Mouse (Mus musculus) heart, adult 18-20 months (tissue): ENCODE data around the gene Prkg1. TPM values are rescaled to one million over a fixed set of nuclear protein-coding genes. Genes with fewer than 3 reads are reported as not detected.

Experiments
- DNase-seq, 2 experiments: peaks; one replicate each; pipeline ENCODE4 v3.0.0; 2021 to 2022; ENCODE audit warnings: mixed read lengths in 1 of 2
- total RNA-seq, 2 experiments: library from RNA; stranded (reverse); gene quantifications; 2 replicates each; pipeline ENCODE4 v1.2.3; 2021

The Prkg1 gene
- total RNA-seq, 2 experiments from 2014 or later = 11.2 to 11.5 TPM

DNA sequence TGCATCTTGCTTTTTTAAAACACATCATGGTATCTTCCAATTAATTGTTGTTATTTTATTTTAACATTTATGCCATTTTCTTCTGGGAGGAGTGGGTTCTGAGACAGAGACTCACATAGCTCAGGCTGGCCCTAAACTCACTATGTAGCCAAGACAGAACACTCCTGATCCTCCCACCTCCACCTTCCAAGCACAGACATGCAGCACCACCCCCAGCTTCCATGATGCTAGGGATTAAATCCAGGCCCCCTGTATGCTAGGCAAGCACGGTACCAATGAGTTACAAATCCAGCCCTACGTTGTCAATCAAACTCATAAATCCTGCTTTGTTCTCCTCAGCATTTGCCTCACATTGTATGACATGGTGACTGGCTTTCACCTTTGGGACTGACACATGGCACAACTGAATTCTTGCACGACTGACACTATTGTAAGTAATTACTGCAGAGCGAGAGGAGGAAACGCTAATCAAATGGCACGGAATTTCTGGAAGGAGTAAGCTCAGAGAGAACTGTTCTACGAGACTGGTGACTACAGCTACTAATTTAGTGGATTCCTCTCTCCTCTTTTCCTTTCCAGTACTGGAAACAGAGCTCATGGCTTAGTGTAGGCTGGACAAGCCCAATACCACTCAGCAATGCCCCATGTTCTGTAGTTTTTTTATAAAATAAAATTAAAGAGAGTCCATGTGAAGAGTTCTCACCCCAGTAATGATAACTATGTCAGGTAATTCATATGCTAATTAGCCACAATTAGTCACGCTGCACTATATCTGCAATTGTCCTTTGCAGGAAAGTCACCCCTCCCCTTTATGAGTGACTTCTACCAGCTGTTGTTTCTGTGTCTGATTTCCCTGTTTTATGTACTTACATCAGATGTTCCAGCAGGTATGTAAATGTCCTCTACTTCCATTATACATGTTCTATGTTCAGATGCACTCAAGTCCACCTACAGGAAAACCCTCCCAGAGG is 133.6 kb downstream of the Prkg1 start:
- no peak for DNase-seq

DNA sequence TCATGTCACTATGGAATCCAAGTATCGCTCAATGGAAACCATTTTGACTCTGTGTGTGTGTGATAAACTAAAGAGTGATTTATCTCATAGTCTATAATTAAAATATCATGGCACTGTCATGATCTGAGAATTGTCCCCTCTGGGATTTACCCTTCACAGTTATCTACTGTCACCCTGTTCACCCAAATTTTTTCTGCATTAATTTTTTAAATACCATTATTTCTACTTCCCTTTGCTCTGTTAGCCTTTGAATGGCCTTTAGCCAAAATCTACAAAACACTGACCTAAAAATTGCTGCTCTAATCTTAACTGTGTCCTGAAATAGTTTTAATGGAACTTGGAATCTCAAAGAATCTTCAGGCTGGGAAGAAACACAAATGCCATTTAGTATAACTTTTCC is 143.1 kb downstream of the Prkg1 start:
- DNase-seq = peak in 1 of 2 experiments; percentile 9

DNA sequence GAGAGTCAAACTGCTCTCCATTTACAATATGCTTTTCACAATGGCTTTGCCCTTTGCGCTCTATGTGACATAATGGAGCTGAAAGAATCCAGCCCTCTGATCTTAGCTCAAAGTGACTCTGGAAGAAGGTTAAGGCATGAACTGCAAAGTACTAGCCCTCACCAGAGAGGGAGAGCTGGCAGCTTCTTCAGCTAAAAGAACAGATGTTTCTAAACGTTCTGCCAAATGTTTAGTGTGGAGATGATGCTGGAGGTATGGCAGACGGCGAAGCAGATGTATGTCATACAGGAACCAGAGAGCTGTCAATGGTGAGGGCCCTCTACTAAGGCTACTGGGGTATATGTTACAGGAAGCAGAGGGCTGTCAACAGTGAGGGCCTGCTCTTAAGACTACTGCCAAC is 148.0 kb downstream of the Prkg1 start:
- no peak for DNase-seq

DNA sequence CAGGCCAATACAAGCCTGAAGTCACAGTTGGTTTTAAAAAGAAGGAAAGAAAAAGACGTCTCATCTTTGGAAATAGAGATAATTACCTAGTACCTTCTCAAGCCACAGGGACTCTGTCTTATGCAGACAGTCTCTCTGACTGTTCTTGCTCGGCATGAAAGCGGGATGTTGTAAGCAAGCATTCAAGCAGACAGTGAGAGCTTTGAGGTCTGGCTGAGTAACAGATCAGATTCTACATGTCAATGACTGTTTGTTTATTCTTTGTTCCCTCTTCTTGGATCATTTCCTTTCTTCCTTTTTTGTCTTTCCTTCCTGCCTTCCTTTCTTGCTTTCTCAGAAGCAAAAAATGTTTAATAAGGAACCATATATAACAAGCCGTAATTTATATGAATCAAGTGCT is 148.7 kb downstream of the Prkg1 start:
- no peak for DNase-seq

DNA sequence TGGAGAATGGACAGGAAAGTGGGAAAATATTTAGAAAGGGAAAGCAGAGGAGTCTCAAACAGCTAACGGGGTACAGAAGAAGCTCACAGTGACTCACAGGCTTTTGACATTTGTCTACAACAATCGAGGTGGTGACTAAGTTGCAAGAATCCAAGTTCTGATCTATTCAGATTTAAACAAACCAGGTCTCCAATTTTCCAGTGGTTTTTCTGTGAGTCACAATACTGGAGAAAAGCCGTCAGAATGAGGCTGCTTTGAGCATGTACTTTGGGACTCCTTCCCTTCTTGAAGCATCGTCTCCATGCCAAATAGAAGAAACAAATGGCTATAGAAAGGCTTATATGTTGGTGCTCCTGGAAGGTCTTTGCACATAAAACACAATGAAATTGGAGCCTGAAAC is 151.7 kb downstream of the Prkg1 start:
- no peak for DNase-seq

DNA sequence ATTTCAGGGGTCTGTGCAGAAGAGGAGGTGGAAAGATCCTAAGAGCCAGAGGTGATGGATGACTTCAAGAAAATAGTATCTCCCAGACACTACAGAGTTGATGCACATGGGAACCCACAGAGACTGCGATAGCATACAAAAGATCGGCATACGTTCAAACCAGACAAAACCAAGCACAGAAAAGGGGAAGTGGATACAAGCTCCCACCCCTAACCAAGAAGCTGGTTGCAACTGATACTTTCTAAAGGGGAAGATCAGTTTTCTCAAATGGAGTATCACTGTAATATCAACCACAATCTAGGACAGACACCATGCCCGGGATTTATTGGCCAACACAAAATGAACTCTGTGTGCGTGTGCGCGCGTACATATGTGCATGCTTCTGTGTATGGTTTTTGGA is 162.3 kb downstream of the Prkg1 start:
- DNase-seq = no peak

DNA sequence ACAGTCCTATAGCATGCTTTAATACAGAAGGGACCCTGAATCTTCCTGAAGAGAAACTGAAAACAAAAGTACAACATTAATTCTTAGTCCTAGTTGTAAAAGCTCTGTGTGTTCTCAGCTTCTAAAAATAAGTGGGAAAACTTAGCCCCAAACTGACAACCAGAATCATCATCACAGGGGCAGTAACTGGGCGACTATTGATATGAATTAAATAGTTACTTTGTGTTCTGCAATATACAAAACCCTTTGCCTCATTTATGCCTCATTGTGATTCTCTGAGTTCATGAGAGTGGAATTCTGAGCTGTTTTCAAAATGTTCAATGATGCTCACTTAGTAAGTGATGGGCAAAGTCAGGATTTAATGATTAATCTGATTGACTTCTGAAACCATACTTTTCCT is 170.8 kb downstream of the Prkg1 start:
- DNase-seq = no peak

DNA sequence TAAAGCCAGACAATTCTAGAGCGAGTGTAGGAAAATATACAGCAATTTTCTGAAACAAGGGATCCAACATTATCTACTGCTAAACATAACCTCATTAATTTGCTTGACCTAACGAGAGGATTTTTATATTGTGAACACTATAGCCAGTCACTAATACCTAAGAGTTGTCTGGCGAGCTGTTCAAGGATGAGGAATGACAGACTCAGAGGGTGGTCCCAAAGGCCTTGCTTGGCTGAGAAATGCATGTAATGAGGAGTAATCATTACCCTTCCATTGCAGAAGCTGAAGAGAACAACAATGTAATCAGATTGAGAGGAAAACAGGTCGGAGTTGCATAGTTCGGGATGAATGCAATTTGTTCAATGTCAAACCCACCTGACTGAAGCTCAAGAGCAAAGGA is 174.1 kb downstream of the Prkg1 start:
- DNase-seq = no peak

DNA sequence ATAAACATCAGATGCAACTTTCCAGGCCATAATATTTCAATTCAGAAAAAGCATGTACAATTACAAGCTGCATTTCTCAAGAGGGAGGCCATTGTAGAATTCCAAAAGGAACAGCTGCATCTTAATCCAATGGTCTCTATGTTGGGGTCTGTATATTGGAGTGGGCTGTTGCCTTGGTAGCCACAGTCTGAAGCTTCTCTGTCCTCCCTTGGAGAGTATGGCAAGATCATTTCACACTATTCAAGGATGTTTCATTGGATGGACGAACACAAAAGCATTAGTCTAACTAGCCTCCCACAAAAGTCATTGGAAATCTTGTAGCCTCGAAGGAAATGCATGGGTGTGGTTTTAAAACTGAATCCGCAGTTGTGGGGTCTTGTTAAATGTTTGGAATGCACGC is 187.7 kb downstream of the Prkg1 start:
- no peak for DNase-seq

DNA sequence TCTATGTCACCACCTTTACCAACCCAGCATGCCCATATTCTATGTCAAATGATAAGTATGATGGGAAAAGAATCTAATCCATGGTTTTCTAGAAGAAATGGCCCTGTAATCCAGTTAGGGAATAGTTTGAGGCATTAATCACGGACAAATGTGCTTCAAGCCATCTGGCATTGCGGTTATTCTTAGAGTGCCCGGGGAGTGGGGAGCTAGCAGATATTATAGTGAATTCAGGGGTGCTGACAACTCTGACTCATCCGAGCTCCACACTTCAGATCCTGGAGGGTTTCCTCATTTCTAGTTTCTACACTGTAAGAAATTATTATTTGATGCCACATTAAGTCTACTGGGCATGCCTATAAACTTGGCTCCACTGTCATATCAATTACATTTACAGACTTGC is 200.5 kb downstream of the Prkg1 start:
- DNase-seq = no peak

DNA sequence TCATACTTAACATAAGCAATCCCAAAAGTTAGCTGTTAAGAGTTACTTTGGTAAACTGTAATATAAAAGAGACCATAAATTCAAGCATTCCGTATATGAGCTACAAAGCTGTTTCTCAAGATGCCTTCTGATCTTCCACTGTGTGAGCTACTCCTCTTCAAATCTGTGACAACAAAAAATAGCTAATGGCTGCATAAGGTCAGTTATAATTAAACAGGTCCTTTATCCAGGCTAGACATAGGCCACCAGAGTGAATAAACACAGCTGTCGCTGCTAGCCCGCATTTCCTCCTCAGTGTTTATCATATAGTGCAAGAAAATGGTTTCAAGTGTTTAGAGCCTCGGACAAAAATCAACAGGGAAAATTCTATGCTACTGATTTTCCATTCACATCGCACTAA is 218.8 kb downstream of the Prkg1 start:
- DNase-seq = no peak

DNA sequence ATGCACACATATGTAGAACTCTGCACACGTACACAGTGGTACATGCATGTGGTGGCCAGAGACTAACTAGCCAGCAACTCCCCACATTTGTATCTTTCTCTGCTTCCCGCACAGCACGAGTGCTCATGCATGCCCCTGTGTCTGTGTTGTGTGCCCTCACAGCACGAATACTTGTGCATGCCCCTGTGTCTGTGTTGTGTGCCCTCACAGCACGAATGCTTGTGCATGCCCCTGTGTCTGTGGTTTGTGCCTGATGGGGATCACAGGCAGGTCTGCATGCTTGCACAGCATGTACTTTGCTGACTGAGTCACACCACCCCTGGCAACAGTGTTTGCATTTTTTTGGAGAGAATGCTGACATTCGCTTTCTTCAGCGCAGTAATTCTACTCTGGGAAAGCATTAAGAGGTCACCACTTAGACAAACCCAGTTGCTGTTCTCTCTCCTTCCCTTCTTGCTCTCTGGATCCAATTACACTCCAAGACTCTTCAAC is 233.5 kb downstream of the Prkg1 start:
- DNase-seq = peak; percentile 22 to 36

DNA sequence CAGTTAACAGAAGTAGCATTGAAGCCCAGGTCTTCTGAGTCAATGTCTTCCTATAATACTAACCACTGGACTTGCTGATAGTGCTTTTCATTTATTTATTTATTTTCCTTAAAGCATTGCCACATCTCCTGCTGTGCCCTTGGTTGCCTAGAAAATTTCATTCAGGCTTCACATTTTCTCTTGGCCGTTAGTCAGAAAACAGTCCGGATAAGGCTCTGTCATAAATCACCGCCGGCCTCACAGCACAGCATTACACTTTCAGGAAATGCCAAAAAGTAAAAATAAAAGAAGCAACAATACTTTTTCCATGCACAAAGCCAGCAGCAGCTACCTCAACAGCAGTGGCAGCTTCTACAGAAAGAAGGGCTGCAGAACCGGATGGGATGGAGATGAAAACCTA is 234.2 kb downstream of the Prkg1 start:
- DNase-seq = peak; percentile 14 to 15

DNA sequence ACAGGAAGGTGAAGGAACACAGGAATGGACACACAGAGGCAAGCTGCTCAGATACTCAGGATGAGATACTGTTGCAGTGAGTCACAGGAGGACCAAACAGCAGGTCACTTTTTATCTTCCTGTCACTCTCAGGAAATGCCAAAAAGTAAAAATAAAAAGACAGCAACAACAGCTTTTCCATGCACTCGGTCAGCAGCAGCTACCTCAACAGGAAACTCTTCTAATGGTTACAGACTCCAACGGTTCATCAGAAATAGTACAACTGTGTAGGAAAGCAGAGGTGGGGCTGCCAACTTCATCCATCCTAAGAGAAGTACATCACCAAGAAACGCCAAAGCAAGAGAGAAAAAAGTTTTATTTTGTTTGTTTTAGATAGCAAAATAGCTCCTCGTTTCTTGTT is 234.9 kb downstream of the Prkg1 start:
- DNase-seq = no peak

DNA sequence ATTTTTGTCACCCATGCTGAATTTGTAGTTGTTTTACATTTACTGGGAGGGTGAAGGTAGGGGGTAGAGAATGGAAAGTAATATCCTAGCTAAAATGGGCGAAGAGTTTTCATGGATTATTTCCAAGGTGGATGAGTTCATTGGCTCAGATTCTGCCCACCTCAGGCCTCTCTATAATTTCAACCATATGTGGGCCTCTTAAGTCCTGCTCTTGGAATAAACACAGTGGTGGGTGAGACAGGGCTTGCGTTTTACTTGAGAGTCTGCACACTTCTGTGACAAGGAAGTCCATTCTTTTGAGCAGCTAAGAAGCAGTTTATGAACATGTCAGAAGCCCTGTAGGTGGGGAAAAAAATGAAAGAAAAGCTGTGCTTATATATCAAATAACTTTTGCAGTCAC is 250.3 kb downstream of the Prkg1 start:
- no peak for DNase-seq

DNA sequence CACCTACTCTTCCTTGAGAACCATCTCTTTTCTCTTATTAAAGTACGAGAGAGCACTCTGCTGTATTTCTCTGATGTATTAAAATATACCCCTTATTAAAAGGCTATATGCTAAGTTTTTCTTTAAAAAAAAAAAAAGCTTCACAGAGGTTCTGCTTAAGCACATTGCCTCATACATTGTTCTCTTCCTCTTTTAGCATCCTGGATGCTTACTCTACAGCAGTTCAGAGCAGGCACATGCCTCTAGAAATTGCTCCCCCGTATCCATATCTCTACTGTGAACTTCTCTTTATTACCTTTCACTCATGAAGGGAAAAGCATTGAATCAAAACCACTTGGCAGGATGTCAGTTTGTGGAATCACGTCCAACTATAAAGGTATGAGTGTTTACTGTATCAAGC is 257.0 kb downstream of the Prkg1 start:
- DNase-seq = no peak

DNA sequence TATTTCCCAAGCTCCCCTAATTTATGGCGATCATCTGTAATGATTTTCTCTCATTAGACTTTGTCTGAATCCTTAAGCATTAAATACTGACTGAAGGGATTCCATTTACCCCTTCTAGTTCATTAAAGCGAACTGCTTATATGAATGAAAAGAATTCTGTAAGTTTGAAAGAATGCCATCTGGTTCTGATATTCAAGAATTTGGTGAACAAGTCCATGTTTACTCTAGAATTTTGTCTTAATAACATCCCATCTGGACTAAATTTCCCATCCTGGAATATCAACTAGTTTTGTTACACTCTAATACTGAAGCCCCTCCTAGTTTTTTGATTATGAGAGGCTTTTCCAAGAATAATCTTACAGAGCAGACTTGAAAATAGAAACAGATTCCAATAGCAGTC is 258.5 kb downstream of the Prkg1 start:
- no peak for DNase-seq

DNA sequence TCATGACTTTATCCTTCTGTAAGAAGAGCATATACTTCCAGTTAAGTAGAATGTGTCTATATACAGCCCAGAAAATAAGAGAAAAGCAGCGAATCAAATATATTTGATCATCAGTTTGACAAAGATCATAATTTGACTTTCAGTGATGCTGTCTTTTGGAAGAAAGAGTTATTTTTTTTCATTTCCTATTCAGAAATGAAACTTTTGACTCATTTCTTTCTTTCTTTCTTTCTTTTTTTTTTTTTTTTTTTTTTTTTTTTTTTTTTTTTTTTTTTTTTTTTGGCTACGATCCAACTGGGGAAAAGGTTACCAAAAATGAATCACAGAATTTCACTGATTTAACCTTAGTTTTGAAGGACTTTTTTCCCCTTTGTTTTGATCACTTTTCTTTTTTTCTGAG is 259.8 kb downstream of the Prkg1 start:
- no peak for DNase-seq

DNA sequence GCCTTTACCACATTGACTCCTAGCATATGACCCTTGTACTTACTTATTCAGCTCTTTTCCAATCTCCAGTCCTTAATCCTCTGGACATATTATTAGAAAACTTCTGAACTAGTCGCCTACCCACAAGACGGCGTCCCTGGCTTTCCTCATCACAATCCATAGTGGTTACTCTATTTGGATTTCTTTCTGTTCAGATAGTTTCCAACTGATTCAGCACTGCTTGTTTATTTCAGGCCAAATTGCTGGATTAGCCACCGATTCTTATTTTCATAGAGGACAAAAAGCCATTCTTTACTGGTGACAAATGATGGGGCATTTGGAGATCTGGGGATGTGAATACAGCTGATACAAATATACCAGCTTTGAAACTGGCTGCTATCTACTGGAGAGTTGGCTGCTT is 267.4 kb downstream of the Prkg1 start:
- DNase-seq = no peak

DNA sequence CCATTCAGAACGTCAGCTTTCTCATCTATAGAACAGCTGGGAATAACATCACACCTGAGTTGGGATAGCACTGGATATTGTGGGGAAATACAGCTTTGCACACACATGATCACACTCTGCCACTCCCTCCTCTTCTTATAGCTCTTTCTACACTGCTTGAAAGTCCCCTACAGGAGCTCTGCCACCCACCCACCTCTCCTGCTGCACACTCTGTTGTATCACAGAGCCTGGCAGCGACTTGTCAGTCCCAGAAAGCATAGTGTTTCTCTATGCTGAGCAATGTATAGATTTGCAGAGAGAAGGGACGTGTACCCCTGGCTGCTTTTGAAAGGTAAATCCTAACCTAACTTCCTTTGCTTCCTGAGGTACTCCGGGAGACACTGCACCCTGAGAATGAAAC is 275.2 kb downstream of the Prkg1 start:
- DNase-seq = no peak

DNA sequence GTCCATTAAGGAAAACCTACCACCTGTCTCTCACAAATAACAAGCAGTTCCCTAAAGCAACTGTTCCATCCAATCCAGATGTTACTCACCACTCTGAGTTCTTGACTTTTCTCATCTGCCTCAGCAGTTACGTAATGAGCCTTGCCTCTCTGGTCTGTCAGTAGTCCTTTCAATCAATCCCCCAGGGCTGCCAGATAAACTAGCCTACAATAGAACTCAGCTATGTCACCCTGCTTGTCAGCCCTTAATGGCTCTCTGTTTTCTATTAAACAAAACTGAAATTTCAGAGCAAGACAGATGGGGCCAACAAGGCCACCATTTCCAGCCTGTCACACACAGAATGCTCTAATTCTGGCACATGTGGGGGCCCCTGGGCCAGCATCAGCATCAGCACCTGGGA is 293.1 kb downstream of the Prkg1 start:
- DNase-seq = peak; percentile 18 to 27

DNA sequence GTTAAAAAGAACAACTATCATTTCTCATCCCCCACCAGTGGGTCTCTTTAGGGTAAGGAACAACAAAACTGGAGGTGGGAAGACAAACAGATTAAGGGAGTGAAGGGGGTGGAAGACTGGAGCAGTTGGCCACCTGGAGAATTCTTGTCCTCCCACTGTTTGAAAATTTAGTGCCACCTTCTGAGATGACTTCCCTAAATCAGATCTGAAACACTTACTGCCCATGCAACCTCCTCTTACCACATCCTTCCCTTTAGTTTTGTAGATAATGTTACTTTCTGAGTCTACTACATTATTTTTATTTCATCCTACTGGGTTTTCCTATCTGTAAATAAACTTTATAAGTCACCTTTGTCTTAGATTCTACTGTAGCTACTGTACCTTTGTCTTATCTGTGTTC is 304.6 kb downstream of the Prkg1 start:
- DNase-seq = no peak

DNA sequence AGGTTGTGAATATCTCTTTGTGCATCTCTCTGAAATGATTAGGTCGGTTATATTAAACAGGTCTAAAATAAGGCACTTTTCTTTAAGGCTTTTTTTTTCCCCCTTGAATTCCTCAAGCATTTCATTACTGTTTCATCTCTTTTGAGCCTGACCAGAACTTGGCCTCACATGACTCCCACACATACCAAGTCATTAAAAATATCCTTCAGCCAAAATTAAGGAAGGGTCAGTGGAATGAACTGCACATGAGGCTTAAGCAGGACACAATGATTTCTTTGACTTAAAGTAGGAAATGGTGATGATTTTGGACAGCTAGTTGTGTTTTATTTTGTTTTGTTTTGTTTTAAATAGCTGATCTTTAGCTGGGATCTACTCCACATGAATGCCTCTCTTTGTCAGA is 320.7 kb downstream of the Prkg1 start:
- DNase-seq = no peak

DNA sequence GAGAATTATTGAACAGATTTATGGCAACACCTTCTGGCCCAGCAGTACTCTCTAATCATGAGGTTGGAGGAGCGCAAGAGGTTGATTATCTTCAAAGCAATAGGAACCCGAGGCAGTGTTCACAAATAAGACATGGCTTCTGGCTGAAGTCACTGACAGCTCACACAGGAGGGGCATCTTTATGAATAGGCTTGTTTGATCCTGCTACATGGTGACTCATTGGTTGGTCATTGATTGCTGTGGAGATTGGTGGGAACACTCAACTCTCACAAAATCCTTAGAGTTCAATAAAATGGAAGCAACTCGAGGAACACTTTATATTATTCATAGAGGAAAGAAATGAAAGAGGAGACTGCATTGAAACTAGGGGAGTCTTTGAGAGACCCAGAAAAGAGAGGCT is 322.5 kb downstream of the Prkg1 start:
- DNase-seq = no peak
